Mouse (Mus musculus) midbrain, embryonic 13.5 days (tissue): ENCODE data around the gene Ikzf2. TPM values are rescaled to one million over a fixed set of nuclear protein-coding genes. Genes with fewer than 3 reads are reported as not detected.

ENCODE experiments used
- ATAC-seq: fragments of 200-750 bp; cut with Nextera tagmentation; 2 replicates; pipeline ENCODE4 v1.8.0; 2017; ENCODE audit warnings: mild to moderate bottlenecking, moderate TSS enrichment, moderate library complexity
- H3K27ac ChIP-seq: fragments of 300-500 bp; sonication (generic); 2 replicates; pipeline ENCODE4 v1.5.1; 2015; ENCODE audit warnings: inconsistent platforms, mild to moderate bottlenecking, moderate library complexity
- H3K27me3 ChIP-seq: fragments of 300-500 bp; sonication (generic); 2 replicates; pipeline ENCODE4 v1.6.1; 2015; ENCODE audit warnings: mild to moderate bottlenecking, inconsistent platforms
- H3K36me3 ChIP-seq: fragments of 300-500 bp; sonication (generic); 2 replicates; pipeline ENCODE4 v1.6.1; 2015; ENCODE audit warnings: mild to moderate bottlenecking, inconsistent platforms
- H3K4me1 ChIP-seq: fragments of 300-500 bp; sonication (generic); replicated peaks from 2 replicates; pipeline ENCODE4 v1.6.1; 2015; ENCODE audit warnings: inconsistent platforms
- H3K4me2 ChIP-seq: fragments of 300-500 bp; sonication (generic); replicated peaks from 2 replicates; pipeline ENCODE4 v1.6.1; 2015; ENCODE audit warnings: moderate library complexity, mild to moderate bottlenecking, inconsistent platforms
- H3K4me3 ChIP-seq: fragments of 300-500 bp; sonication (generic); replicated peaks from 2 replicates; pipeline ENCODE4 v1.5.1; 2015; ENCODE audit warnings: mild to moderate bottlenecking, inconsistent platforms
- H3K9ac ChIP-seq: fragments of 300-500 bp; sonication (generic); replicated peaks from 2 replicates; pipeline ENCODE4 v1.6.1; 2015; ENCODE audit warnings: mild to moderate bottlenecking, inconsistent platforms
- H3K9me3 ChIP-seq: fragments of 300-500 bp; sonication (generic); 2 replicates; pipeline ENCODE4 v1.6.1; 2016; ENCODE audit warnings: mild to moderate bottlenecking, inconsistent platforms
- WGBS: fragments of 180-500 bp; shearing (Covaris S2); methylation state at CpG from one replicate; pipeline ENCODE4 v1.1.7; 2015; 5-methylcytosine and 5-hydroxymethylcytosine counted together
- polyA plus RNA-seq: library from polyadenylated mRNA; unstranded; fragments of >200 nt; fragmentation: Nextera tagmentation; extraction: Ambion mirVana; gene quantifications from 2 replicates; pipeline ENCODE4 v1.2.1, GENCODE M21; 2015

Ikzf2 gene
- polyA plus RNA-seq, 1 experiment from 2014 or later, result 5.5 TPM

GRCm38 (mm10) chr1:69612076-69612475 lies 75.0 kb downstream of the Ikzf2 start:
- Histone ChIP-seq H3K36me3 (no peaks in the 10 kb centered on the region), H3K9me3 (no peaks in the 10 kb centered on the region), H3K27me3 (no peaks in the 10 kb centered on the region), H3K27ac (no peak overlapping the region), H3K4me3 (no peak overlapping the region), H3K4me2 (no peak overlapping the region), H3K4me1 (no peaks in the 10 kb centered on the region), H3K9ac (no peak overlapping the region)
- WGBS, result 93% methylated on average over 5 of the region's 5 CpGs
- no peak for ATAC-seq

DNA sequence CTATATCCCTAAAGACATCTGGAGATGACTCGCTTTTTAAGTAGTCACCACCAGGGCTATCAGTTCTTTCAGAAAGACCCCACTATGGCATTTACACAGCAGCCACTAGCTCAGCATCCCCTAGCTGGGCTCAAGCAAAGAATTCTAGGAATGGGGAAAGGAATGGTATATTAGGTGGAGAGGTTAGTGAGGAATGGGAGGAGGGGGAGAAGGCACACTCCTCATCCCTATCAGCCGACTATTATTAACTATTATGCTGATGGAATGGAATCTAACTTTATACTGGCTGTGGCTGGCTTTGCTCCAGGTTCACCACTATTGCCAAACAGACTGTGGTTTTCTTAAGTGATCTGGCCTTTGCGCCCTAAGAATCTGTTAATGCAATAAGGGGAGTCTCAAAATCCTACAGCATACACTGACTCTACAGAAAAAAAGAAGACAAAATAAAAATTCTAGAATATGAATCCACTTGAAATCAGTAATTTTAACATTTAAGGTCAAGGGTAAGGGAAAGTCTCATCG lies 75.8 kb downstream of the Ikzf2 start:
- no peaks in the 10 kb centered on the region for H3K36me3 ChIP-seq
- WGBS, result 91% methylated on average over 4 of the region's 4 CpGs
- H3K9ac ChIP-seq, result no peak overlapping the region
- H3K27me3 ChIP-seq, result no peaks in the 10 kb centered on the region
- H3K4me3 ChIP-seq, result no peak overlapping the region
- no peaks in the 10 kb centered on the region for H3K9me3 ChIP-seq
- H3K4me1 ChIP-seq, result no peaks in the 10 kb centered on the region
- no peak for ATAC-seq
- H3K27ac ChIP-seq, result no peak overlapping the region
- H3K4me2 ChIP-seq, result no peak overlapping the region

DNA sequence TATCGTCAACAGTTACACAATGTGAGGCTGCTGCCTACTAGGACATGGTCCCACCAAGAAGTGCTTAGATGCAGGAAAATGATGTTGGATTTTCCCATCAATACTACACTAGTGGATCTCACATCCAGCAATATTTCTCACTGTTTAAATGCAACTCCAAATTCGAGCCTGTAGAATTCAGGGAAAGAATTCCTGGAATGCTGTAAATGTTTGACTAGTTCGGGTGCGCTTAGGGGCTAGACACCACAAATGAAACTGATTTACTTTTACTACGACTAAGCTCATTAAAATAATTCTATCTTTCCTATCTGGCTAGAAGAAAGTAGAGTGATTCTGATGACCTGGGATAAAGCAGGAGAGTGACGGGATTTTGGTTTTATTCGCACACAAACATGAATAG lies 76.3 kb downstream of the Ikzf2 start:
- Histone ChIP-seq H3K4me3 (no peak overlapping the region), H3K4me2 (no peak overlapping the region), H3K4me1 (no peaks in the 10 kb centered on the region), H3K27ac (no peak overlapping the region), H3K9ac (no peak overlapping the region), H3K9me3 (no peaks in the 10 kb centered on the region), H3K27me3 (no peaks in the 10 kb centered on the region), H3K36me3 (no peaks in the 10 kb centered on the region)
- ATAC-seq, result no peak
- 81% methylated on average over 7 of the region's 7 CpGs for WGBS

GRCm38 (mm10) chr1:69608846-69609245 lies 78.2 kb downstream of the Ikzf2 start:
- Histone ChIP-seq H3K36me3 (no peaks in the 10 kb centered on the region), H3K9ac (no peak overlapping the region), H3K27ac (no peak overlapping the region), H3K9me3 (no peaks in the 10 kb centered on the region), H3K4me1 (peaks cover 3% of the 10 kb centered on the region; the same call in 1 of the 2 replicates), H3K4me3 (no peak overlapping the region), H3K4me2 (no peak overlapping the region), H3K27me3 (no peaks in the 10 kb centered on the region)
- no peak for ATAC-seq
- WGBS, result 90% methylated on average over 5 of the region's 5 CpGs

DNA sequence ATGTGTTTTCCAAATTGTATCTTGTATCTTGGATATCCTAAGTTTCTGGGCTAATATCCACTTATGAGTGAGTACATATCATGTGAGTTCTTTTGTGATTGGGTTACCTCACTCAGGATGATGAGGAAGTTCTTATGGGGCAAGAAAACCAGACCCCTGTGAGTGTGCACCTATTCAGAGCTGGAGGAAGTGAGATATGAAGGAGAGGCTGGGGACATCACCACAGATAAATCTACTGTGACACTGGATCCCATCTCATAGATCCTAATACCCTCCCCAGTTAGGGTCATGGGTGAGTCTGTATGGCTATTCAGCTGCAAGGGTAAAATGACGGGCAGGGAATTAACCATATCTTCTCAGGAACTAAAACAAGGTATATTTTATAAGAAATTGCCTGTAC lies 80.2 kb downstream of the Ikzf2 start:
- Histone ChIP-seq H3K27ac (no peak overlapping the region), H3K36me3 (no peaks in the 10 kb centered on the region), H3K9ac (no peak overlapping the region), H3K27me3 (no peaks in the 10 kb centered on the region), H3K4me1 (peaks cover 3% of the 10 kb centered on the region; the same call in 1 of the 2 replicates), H3K4me3 (no peak overlapping the region), H3K9me3 (no peaks in the 10 kb centered on the region), H3K4me2 (no peak overlapping the region)
- 95% methylated on average over 1 of the region's 1 CpGs for WGBS
- ATAC-seq, result no peak

- Histone ChIP-seq H3K36me3 (no peaks in the 10 kb centered on the region), H3K27me3 (no peaks in the 10 kb centered on the region), H3K9ac (no peak overlapping the region), H3K4me3 (no peak overlapping the region), H3K27ac (no peak overlapping the region), H3K4me1 (peaks cover 3% of the 10 kb centered on the region; the same call in 1 of the 2 replicates), H3K4me2 (no peak overlapping the region), H3K9me3 (no peaks in the 10 kb centered on the region)
- 43% methylated on average over 3 of the region's 3 CpGs for WGBS
- no peak for ATAC-seq
Measured at GRCm38 (mm10) chr1:69604213-69604612, 82.8 kb downstream of the Ikzf2 start.

DNA sequence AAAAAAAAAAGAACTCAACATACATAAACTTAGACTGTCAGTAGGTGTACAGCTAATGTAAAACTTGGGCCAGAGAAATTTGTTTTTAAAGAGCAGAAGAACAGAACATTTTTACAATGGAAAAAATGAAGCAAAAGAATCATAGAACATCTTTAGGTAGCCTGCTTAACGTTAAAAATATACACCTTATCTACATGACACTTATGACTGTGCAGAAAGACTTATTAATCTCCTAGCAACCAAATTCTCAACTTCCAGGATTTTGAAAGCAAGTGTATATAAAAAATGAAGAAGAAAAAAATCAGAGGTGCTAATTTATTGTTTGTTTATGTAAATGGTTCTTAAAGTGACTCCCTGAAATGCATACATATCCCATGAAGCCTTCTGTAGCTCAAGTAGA lies 86.1 kb downstream of the Ikzf2 start:
- Histone ChIP-seq H3K4me1 (peaks cover 3% of the 10 kb centered on the region; the same call in 1 of the 2 replicates), H3K36me3 (no peaks in the 10 kb centered on the region), H3K4me3 (no peak overlapping the region), H3K4me2 (no peak overlapping the region), H3K27ac (no peak overlapping the region), H3K27me3 (no peaks in the 10 kb centered on the region), H3K9me3 (no peaks in the 10 kb centered on the region), H3K9ac (no peak overlapping the region)
- WGBS, result 80% methylated on average over 1 of the region's 1 CpGs
- ATAC-seq, result no peak

DNA sequence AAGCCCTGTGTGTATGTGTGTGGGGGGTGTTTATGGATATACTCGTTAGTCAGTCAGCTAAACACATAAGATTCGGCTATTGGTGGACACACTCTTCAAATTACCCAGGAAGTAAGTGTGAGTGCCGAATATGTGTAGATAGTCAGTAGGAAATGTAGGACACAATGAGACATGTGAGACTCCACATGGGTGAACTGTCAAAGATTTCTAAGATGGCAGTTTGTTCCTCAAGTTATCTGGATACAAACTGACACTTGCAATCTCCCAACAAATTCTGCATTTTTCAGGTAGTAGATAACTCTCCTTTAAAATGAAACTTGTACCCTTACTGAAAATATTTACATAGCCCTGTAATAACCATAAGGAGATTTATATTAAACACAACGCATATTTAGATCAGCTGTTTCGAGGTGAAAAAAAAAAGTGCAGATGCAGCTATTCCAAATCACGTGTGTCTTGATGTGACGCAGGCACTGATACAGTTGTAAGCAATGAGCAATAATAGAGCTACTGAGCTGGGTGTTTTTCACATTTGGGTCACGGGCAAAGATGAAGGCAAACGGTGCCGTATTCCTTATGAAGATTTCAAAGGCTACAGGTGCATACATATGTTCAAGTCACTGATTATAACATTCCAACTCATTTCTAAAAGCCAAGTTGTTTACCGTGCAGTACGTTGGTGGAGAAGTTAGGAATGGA lies 87.8 kb downstream of the Ikzf2 start:
- Histone ChIP-seq H3K9me3 (no peaks in the 10 kb centered on the region), H3K36me3 (no peaks in the 10 kb centered on the region), H3K27me3 (no peaks in the 10 kb centered on the region), H3K9ac (no peak overlapping the region), H3K4me2 (no peak overlapping the region), H3K4me1 (peaks cover 3% of the 10 kb centered on the region; the same call in 1 of the 2 replicates), H3K4me3 (no peak overlapping the region), H3K27ac (no peak overlapping the region)
- 95% methylated on average over 12 of the region's 12 CpGs for WGBS
- ATAC-seq, result no peak

- no peak for ATAC-seq
- H3K4me2 ChIP-seq, result no peak overlapping the region
- WGBS, result 72% methylated on average over 6 of the region's 6 CpGs
- H3K4me1 ChIP-seq, result peaks cover 9% of the 10 kb centered on the region; the same call in 1 of the 2 replicates
- no peak overlapping the region for H3K9ac ChIP-seq
- no peaks in the 10 kb centered on the region for H3K9me3 ChIP-seq
- H3K4me3 ChIP-seq, result no peak overlapping the region
- H3K36me3 ChIP-seq, result no peaks in the 10 kb centered on the region
- no peak overlapping the region for H3K27ac ChIP-seq
- no peaks in the 10 kb centered on the region for H3K27me3 ChIP-seq
Measured at GRCm38 (mm10) chr1:69591889-69592288, 95.2 kb downstream of the Ikzf2 start.

- Histone ChIP-seq H3K9me3 (no peaks in the 10 kb centered on the region), H3K9ac (no peak overlapping the region), H3K27ac (no peak overlapping the region), H3K4me2 (no peak overlapping the region), H3K4me3 (no peak overlapping the region), H3K36me3 (no peaks in the 10 kb centered on the region), H3K27me3 (no peaks in the 10 kb centered on the region), H3K4me1 (peaks cover 9% of the 10 kb centered on the region; the same call in 1 of the 2 replicates)
- WGBS, result 69% methylated on average over 7 of the region's 7 CpGs
- no peak for ATAC-seq
Measured at GRCm38 (mm10) chr1:69591328-69591801, 95.7 kb downstream of the Ikzf2 start.

GRCm38 (mm10) chr1:69585546-69585945 lies 101.5 kb downstream of the Ikzf2 start:
- 70% methylated on average over 2 of the region's 2 CpGs for WGBS
- Histone ChIP-seq H3K27me3 (no peaks in the 10 kb centered on the region), H3K4me1 (no peaks in the 10 kb centered on the region), H3K9ac (no peak overlapping the region), H3K4me2 (no peak overlapping the region), H3K4me3 (no peak overlapping the region), H3K36me3 (no peaks in the 10 kb centered on the region), H3K27ac (no peak overlapping the region), H3K9me3 (no peaks in the 10 kb centered on the region)
- ATAC-seq, result no peak

DNA sequence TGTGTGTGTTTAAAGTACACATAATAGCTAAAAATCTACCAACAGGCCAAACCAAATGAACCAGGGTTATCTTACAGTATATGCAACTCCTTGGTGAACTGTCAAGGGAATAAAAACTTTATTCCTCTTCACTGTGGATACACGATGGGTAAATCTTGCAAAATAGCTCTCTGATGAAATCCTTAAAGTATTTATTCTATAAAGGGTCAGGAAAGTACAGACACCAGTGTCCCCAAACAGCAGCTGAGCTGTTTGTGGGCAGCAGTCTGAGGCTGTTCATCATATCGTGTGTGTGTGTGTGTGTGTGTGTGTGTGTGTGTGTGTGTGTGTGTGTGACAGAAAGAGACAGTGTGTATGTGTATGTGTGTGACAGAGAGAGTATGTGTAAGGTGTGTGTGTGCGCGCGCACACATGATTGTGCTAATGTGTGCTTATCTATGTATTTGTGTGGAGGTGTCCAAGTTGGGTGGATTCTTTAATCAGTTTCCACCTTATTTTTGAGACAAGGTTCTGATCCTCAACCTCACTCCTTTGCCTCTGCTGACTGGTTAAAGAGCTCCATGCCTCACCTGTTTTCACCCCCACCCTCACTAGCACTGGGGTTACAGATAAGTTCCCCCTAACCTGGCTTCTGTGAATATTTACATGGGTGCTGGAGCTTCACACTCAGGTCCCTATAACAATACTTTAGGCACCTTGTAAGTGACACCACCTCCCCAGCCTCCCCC lies 102.9 kb downstream of the Ikzf2 start:
- Histone ChIP-seq H3K27ac (no peak overlapping the region), H3K27me3 (no peaks in the 10 kb centered on the region), H3K9ac (no peak overlapping the region), H3K4me3 (no peak overlapping the region), H3K36me3 (no peaks in the 10 kb centered on the region), H3K9me3 (no peaks in the 10 kb centered on the region), H3K4me1 (no peaks in the 10 kb centered on the region), H3K4me2 (no peak overlapping the region)
- WGBS, result 89% methylated on average over 5 of the region's 5 CpGs
- ATAC-seq, result no peak
